Mouse (Mus musculus) 3T3-L1 (cell line): ENCODE results near the gene St7.

Experiments used
- DNase-seq: peaks from one replicate; pipeline ENCODE4 v3.0.0-alpha.2; 2015; ENCODE audit warnings: low read depth, low spot score

St7 gene

GRCm38 (mm10) chr6:17816865-17817435 lies 124.2 kb downstream of the St7 start:
- peak; percentile 65 for DNase-seq

DNA sequence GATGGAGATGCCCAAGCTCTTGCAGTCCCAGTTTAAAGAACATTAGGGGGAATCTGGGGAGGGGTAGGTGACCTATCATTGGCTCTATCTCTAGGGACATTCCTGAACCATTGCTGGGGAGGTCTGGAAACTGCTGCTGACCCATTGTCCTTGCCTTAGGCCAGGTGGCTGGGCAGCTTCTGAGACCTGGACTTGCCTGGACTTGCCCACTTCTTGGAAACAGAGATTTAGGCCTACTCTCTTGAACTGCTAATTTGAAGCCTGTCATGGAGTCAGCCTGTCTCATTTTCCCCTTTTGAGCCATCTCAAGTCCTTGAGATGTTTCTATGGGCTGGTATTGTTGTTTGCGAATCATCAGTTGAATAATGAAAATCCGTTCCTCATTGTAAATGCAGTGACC lies 130.9 kb downstream of the St7 start:
- peak; percentile 14 for DNase-seq

GRCm38 (mm10) chr6:17824735-17825134 lies 132.0 kb downstream of the St7 start:
- DNase-seq, result no peak

- DNase-seq, result no peak
Measured at GRCm38 (mm10) chr6:17828382-17828781, 135.6 kb downstream of the St7 start.

GRCm38 (mm10) chr6:17829981-17830380 lies 137.2 kb downstream of the St7 start:
- DNase-seq, result no peak

DNA sequence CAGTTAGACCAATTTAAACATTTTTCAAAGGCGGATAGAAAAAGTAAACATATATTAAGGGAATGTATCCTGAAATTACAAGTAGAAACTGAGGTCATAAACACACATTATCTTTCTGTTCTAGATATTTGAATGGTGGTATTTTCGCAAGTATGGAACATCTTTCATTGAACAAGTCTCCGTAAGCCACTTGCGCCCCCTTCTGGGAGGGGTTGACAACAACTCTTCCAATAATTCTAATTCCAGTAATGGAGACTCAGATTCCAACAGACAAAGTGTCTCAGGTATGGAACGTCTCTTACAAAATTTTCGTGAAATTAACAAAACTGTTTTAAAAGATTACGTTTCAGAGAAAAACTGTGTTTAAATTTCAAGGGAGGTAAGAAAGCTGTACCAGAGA lies 141.8 kb downstream of the St7 start:
- DNase-seq, result peak; percentile 86

DNA sequence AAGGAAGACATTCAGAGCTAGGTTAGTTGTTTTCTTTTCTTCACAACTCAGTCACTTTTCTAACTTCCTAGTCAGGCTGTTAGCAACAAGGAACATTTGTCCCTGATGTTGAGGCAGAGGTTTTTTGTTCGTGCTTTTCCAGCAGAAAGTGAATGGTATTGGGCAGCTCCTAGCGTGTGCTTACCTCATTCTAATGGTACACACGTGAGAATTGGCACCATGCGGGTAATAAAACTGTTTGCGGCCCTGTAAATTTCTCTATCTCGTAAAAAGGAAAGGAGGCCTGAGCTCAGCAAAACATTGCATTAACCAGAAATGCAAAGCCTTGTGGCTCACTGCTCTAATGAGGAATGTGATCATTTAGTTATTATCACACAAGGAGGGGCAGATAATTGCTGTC lies 143.0 kb downstream of the St7 start:
- no peak for DNase-seq

GRCm38 (mm10) chr6:17837676-17838075 lies 144.9 kb downstream of the St7 start:
- DNase-seq, result peak; percentile 61

GRCm38 (mm10) chr6:17840431-17840830 lies 147.7 kb downstream of the St7 start:
- DNase-seq, result no peak

DNA sequence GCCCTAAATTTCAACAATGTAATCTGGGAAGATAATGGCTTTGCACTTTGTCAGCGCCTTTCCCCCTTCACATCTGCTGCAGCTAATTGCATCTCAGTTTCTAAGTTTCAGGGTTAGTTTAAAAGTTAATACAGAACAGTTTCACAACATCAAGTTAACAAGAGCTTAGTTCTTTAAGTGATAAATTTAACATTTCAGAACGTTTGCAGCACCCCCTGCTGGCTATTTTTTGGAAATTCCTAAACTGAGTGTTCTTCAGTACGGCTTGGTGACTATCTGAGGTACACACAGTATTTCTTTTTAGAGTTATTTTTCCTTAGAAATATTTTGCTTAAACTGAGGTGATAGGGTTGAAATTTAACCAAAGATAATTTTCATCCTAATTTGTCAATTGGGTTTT lies 150.0 kb downstream of the St7 start:
- peak; percentile 89 for DNase-seq

GRCm38 (mm10) chr6:17851316-17851715 lies 158.6 kb downstream of the St7 start:
- DNase-seq, result no peak

- no peak for DNase-seq
Measured at GRCm38 (mm10) chr6:17853587-17854274, 161.0 kb downstream of the St7 start.

DNA sequence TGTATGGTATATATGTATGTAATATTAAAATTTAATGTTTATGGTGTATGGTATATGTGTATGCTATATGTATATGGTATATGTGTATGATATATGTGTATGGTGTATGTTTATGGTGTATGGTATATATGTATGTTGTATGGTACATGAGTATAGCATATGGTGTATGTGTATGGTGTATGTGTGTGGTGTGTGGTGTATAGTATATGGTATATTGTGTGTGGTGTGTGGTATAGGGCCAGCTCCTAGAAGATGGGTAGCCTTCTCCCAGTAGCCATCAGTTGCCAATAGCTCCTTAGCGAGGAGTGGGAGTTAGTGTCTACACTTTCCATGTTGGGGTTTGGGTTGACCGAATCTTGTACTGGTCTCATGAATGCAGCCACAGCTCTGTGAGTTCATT lies 162.9 kb downstream of the St7 start:
- DNase-seq, result no peak

DNA sequence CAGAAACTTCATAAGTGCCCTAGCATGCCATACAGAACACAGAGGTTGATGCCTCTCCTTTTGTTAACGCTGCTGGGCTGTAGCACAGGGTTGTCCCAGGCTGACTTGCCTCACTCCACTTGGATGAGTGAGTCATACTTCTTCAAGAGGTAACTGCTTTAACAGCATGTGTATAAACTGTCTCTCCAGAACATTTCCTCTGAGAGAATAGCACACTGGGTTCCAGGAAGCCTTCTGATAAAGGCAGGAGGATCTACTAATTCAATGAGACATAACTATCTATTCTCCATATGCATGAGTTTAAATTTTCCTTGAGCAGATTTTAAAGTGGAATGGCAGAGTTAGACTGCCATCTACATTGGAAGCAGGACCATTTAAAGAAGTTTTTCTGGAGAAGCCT lies 166.8 kb downstream of the St7 start:
- DNase-seq, result no peak

DNA sequence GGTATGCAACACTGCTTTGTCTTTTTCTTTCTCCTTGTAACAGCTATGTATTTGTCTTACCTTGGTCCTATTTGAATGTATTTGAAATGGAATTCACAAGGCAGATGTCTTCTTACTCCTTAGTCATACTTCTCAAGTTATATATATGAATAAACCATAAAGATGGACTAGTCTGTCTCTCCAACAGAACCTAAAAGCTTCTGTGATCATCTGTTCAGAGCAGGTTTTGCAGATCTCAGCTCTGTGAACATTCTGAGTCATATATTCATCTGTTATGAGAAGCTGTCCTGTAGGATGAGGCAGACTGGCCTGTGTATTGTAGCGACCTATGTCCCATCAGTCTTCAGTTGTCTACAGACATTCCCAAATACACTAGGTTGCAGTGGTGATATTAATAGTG lies 167.7 kb downstream of the St7 start:
- no peak for DNase-seq

DNA sequence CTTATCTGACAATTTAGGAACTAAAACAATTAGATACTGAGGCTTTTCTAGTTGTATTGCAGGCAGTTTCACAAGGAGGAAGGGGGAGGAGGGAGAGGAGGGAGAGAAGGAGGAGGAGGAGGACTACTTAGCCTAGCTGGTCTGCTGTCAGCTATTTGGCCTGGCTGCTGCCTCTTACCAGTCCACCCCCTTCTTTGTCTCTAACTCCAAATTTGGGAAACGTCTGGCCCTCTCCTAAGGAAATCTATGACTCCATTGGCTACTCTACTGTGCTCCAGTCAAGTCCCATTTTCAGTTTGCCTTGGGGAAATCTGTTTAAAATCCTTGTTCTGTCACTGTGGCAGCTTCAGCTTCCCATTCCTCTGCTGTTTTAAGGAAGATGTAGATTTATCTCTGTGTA lies 175.1 kb downstream of the St7 start:
- DNase-seq, result no peak

DNA sequence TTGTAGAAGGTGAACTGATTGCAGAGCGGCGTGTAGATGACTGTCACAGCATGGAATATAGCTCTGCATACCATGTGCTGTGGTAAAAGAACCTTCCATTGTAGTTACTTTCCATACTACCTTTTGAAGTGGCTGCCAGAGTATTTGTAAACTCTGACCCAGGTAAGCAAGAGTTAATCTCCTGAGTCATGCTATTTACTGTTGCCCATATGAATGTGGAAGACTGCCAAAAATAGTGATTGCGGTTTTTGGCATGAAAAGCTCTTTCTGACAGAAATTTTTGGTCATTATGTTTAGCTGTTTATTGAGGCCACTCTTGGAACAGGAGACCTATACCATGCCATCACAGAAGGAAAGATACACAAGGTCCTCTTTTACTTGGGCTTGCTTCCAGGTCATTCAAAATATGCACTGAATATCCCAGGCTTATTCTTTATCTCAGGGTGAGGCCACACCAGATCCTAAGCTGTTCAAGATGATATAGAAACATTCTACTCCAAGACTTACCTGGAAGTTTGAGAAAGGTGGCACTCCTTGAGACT lies 179.2 kb downstream of the St7 start:
- DNase-seq, result peak; percentile 97

DNA sequence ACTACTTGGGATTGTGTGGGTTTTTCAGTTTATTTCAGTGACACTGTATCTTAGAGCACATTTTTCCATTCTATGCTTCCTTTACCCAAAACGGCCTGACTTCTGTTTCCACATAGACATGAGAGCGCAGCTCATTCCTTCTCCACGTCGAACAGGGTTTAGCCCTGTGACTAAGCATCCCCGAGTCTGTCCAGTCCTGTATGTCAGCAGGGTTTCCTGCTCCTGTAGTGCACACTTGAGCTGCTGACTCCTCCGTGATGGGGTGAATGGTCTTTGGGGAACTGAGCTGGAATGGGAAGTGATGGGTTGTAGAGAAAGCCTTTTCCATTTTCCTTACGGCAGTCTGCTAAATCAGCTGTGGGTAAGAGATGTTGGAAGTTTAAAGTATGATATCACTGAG lies 182.9 kb downstream of the St7 start:
- peak; percentile 68 for DNase-seq

GRCm38 (mm10) chr6:17876023-17876613 lies 183.4 kb downstream of the St7 start:
- peak; percentile 51 for DNase-seq

DNA sequence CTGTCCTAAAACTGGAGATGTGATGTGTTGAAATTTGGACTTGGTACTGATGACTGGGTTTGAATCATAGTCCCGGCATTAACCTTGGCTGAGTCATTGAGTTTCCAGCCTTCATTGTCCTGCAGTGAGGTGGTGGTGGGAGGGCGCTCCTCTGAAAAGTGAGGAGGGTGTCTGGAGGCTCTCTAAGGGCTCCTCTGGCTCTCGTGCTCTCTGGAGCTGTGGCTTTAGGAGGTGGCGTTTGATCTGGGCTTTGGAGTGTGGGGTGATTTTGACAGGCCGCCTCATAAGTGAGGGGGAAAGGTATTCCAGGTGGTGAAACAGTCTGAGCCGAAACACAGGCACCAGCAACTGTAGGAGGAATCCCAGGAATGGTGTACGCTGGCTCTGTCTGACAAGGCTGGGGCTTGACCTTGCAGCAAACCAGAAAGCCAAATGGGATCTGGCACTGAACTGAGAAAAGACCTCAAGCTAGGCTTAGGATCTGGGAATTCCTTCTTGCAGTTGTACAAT lies 184.0 kb downstream of the St7 start:
- peak; percentile 92 for DNase-seq

GRCm38 (mm10) chr6:17882943-17883342 lies 190.2 kb downstream of the St7 start:
- DNase-seq, result no peak

- no peak for DNase-seq
Measured at GRCm38 (mm10) chr6:17887765-17888164, 195.0 kb downstream of the St7 start.

DNA sequence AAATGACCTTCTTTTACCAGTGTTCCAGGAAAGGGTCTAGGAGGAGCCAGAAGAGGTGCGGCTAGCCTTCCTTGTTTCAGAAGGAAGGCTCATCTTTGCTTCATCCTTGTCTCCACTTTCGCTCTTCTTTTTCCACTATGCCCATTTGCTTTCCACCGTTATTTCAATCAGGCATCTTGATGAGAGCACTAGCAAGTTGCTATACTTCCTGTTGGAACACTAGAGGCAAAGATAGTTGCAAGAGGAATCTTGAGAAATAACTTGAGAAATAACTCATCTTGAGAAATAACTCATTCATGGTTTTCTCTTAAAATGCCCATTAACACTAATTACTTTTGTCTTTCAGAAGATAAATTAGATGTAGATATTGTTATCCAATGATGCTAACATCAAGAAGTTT lies 202.8 kb downstream of the St7 start:
- no peak for DNase-seq
